Mouse (Mus musculus): ENCODE results near the gene Cyb561d1.

The Cyb561d1 gene

GRCm38 (mm10) chr3:108165532-108166315, 35.3 kb downstream of the Cyb561d1 start:
- DNase-seq: no peak

DNA sequence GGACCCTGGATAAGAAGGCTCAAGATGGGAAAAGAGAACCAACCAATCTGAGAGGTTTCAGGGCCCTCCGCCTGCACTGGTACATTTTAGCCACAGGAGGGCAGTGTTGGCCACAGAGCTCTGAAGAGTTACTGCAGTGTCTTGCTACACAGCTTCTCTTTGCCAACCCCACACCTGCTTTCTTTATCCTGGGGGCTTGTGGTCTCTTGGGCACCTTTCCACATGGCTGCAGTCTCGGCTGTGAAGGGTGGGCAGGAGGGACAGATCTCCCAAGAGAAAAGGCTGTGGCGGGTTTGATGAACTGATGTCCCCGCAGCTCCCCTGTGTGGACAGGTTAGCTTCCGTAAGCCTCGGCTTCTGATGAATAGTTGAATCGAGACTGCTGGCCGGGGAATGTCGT, 36.2 kb downstream of the Cyb561d1 start:
- DNase-seq: peak; percentile 80

DNA sequence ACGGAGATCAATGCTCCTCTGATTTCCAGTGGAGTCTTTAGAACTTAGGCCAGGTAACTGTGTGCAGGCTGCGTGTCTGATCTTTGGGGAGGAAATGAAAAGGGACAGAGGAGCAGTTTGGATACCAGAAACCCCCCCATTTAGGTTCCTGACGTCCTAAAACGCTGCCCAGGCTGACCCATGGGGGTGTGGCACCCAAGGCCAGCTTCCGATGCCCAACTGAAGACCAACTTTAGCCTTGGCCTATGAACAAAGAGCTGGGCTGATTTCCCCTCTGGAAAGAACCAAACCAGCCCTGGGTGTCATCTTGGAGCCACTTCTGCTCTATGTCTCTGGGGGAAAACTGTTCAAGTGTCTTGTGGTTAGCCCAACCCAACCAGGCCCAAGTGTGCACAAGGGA, 36.9 kb downstream of the Cyb561d1 start:
- DNase-seq: no peak

- DNase-seq: no peak
Measured at GRCm38 (mm10) chr3:108158383-108159037, 42.5 kb downstream of the Cyb561d1 start.

GRCm38 (mm10) chr3:108154656-108155055, 46.4 kb downstream of the Cyb561d1 start, which contains the start of gene Gpr61:
Gpr61 (minus strand) TSS chr3:108154882.
- DNase-seq: no peak

DNA sequence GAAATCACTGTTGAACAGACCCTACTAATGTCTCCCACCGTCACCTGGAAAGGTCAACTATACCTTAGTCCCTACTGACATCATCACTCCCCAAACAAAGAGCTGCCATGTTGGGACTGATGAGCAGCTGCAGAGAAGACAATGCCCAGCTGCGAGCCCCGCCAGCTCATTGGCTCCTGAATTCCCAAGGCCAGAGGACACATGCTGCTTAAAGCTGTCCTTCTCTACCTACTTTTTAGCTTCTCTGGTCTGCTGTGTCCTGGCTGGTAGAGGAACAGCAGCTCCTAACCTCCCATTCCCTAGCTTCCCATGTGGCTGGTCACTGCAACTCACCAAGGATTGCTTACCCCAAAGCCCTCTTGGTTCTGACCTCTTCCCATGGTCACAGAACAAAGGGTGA, 48.7 kb downstream of the Cyb561d1 start:
- DNase-seq: no peak

GRCm38 (mm10) chr3:108147386-108148235, 53.4 kb downstream of the Cyb561d1 start:
- peak; percentile 92 for DNase-seq

- DNase-seq: no peak
Measured at GRCm38 (mm10) chr3:108146671-108147070, 54.3 kb downstream of the Cyb561d1 start.
